Mouse (Mus musculus) erythroblast, adult 5-6 weeks (primary cell): ENCODE data around the gene Ptpn20. TPM values are rescaled to one million over a fixed set of nuclear protein-coding genes. Genes with fewer than 3 reads are reported as not detected.

Experiments
- ATAC-seq: replicated peaks from 2 replicates; pipeline ENCODE4 v1.8.0; 2016; ENCODE audit warnings: moderate number of reproducible peaks, mild to moderate bottlenecking, moderate TSS enrichment, inconsistent platforms; ENCODE audit not compliant: poor library complexity, low FRiP score, severe bottlenecking
- total RNA-seq, 2 experiments: library from RNA; stranded (forward) in 1 of 2; stranded (reverse) in 1 of 2; fragments of 150-400 nt in 1 of 2; fragments of 200-764, 138-1000 nt in 1 of 2; gene quantifications; 2 replicates each; pipeline versions ENCODE4 v1.2.3 to v1.2.4; 2015 to 2017; ENCODE audit warnings: low replicate concordance in 2 of 2

The Ptpn20 gene
- total RNA-seq (2015; ENCODE audit: low replicate concordance), result not detected in 2 replicates
- 0.28 and 0.94 TPM in 2 replicates for total RNA-seq (2017; ENCODE audit: low replicate concordance)

- no peak for ATAC-seq
Measured at GRCm38 (mm10) chr14:33588951-33589350, at the start of gene Ptpn20. Gene Ptpn20 (plus strand): TSS chr14:33589207.

GRCm38 (mm10) chr14:33539559-33540167 lies 49.3 kb upstream of the Ptpn20 start:
- no peak for ATAC-seq

- ATAC-seq, result no peak
Measured at GRCm38 (mm10) chr14:33545565-33546143, 43.4 kb upstream of the Ptpn20 start.

- no peak for ATAC-seq
Measured at GRCm38 (mm10) chr14:33548650-33549049, 40.4 kb upstream of the Ptpn20 start.

GRCm38 (mm10) chr14:33549856-33550255 lies 39.2 kb upstream of the Ptpn20 start:
- ATAC-seq, result no peak

GRCm38 (mm10) chr14:33570737-33571136 lies 18.3 kb upstream of the Ptpn20 start:
- ATAC-seq, result no peak

- no peak for ATAC-seq
Measured at GRCm38 (mm10) chr14:33573643-33574042, 15.4 kb upstream of the Ptpn20 start.

GRCm38 (mm10) chr14:33579771-33580484 lies 9.1 kb upstream of the Ptpn20 start:
- ATAC-seq, result no peak

- no peak for ATAC-seq
Measured at GRCm38 (mm10) chr14:33598376-33599130, 9.5 kb downstream of the Ptpn20 start.

- ATAC-seq, result no peak
Measured at GRCm38 (mm10) chr14:33607431-33607830, 18.4 kb downstream of the Ptpn20 start.

GRCm38 (mm10) chr14:33625036-33625435 lies 36.0 kb downstream of the Ptpn20 start:
- ATAC-seq, result no peak

- no peak for ATAC-seq
Measured at GRCm38 (mm10) chr14:33632790-33633372, 43.9 kb downstream of the Ptpn20 start.

- ATAC-seq, result no peak
Measured at GRCm38 (mm10) chr14:33634354-33634753, 45.3 kb downstream of the Ptpn20 start.

- ATAC-seq, result no peak
Measured at GRCm38 (mm10) chr14:33634774-33635173, 45.8 kb downstream of the Ptpn20 start.

- ATAC-seq, result no peak
Measured at GRCm38 (mm10) chr14:33639357-33639756, 50.4 kb downstream of the Ptpn20 start.

GRCm38 (mm10) chr14:33650721-33651120 lies 61.7 kb downstream of the Ptpn20 start:
- no peak for ATAC-seq

GRCm38 (mm10) chr14:33657471-33657901 lies 68.5 kb downstream of the Ptpn20 start:
- ATAC-seq, result no peak

GRCm38 (mm10) chr14:33658331-33658730 lies 69.3 kb downstream of the Ptpn20 start:
- ATAC-seq, result no peak

GRCm38 (mm10) chr14:33662080-33662479 lies 73.1 kb downstream of the Ptpn20 start:
- no peak for ATAC-seq

- ATAC-seq, result no peak
Measured at GRCm38 (mm10) chr14:33666301-33666700, 77.3 kb downstream of the Ptpn20 start.
